Mouse (Mus musculus): ENCODE data around the gene Mief1. TPM values are rescaled to one million over a fixed set of nuclear protein-coding genes. Genes with fewer than 3 reads are reported as not detected.

Gene Mief1
- polyA plus RNA-seq, 1 experiment from 2014 or later, result 21.1 TPM

Other genes starting within 250 kb of the Mief1 start
- gene Pdgfb, start 219.0 kb upstream of the Mief1 start, polyA plus RNA-seq (2015; fragmentation: Nextera tagmentation; extraction: Ambion mirVana), result 3.7 and 4.0 TPM in 2 replicates
- 38.0 and 42.9 TPM in 2 replicates for gene Syngr1, start 142.7 kb upstream of the Mief1 start, polyA plus RNA-seq (2015; fragmentation: Nextera tagmentation; extraction: Ambion mirVana)
- gene Rpl3, start 142.2 kb upstream of the Mief1 start, polyA plus RNA-seq (2015; fragmentation: Nextera tagmentation; extraction: Ambion mirVana), result 565 and 609 TPM in 2 replicates
- gene Tab1, start 100.9 kb upstream of the Mief1 start, polyA plus RNA-seq (2015; fragmentation: Nextera tagmentation; extraction: Ambion mirVana), result 25.0 and 33.6 TPM in 2 replicates
- gene Mgat3, start 60.3 kb upstream of the Mief1 start, polyA plus RNA-seq (2015; fragmentation: Nextera tagmentation; extraction: Ambion mirVana), result 0.93 and 2.5 TPM in 2 replicates
- gene AC140267.1, start 1.8 kb downstream of the Mief1 start, polyA plus RNA-seq (2015; fragmentation: Nextera tagmentation; extraction: Ambion mirVana), result not detected in 2 replicates
- 71.5 and 81.8 TPM in 2 replicates for gene Atf4, start 21.2 kb downstream of the Mief1 start, polyA plus RNA-seq (2015; fragmentation: Nextera tagmentation; extraction: Ambion mirVana)
- gene Rps19bp1, start 30.3 kb downstream of the Mief1 start, polyA plus RNA-seq (2015; fragmentation: Nextera tagmentation; extraction: Ambion mirVana), result 33.8 and 35.9 TPM in 2 replicates
- not detected in 2 replicates for gene Cacna1i, start 53.2 kb downstream of the Mief1 start, polyA plus RNA-seq (2015; fragmentation: Nextera tagmentation; extraction: Ambion mirVana)

Data from heart, embryonic 15.5 days (tissue).